Mouse (Mus musculus) stomach, embryonic 16.5 days (tissue): Measurements from ENCODE around the gene Nuak1. TPM values are rescaled to one million over a fixed set of nuclear protein-coding genes. Genes with fewer than 3 reads are reported as not detected.
A peak's percentile ranks its signal among the peaks of the same experiment; 100 is the strongest.

Experiments used
- ATAC-seq: fragments of 200-750 bp; cut with Nextera tagmentation; 2 replicates; pipeline ENCODE4 v1.8.0; 2017; ENCODE audit warnings: moderate number of reproducible peaks, moderate TSS enrichment; ENCODE audit not compliant: insufficient read depth, low FRiP score
- H3K27ac ChIP-seq: fragments of 300-500 bp; sonication (generic); 2 replicates; pipeline ENCODE4 v1.5.1; 2014; ENCODE audit warnings: low read length
- H3K27me3 ChIP-seq: fragments of 300-500 bp; sonication (generic); 2 replicates; pipeline ENCODE4 v1.6.1; 2014; ENCODE audit warnings: low read length, control low read depth, mixed read lengths; ENCODE audit not compliant: control insufficient read depth, insufficient read depth
- H3K36me3 ChIP-seq: fragments of 300-500 bp; sonication (generic); 2 replicates; pipeline ENCODE4 v1.6.1; 2014; ENCODE audit warnings: low read length; ENCODE audit not compliant: control insufficient read depth, insufficient read depth
- H3K4me1 ChIP-seq: fragments of 300-500 bp; sonication (generic); 2 replicates; pipeline ENCODE4 v1.6.1; 2014; ENCODE audit warnings: low read length, control low read depth, mixed read lengths; ENCODE audit not compliant: control insufficient read depth, insufficient read depth
- H3K4me2 ChIP-seq: fragments of 300-500 bp; sonication (generic); 2 replicates; pipeline ENCODE4 v1.6.1; 2014; ENCODE audit warnings: low read depth, low read length, mixed read lengths
- H3K4me3 ChIP-seq: fragments of 300-500 bp; sonication (generic); replicated peaks from 2 replicates; pipeline ENCODE4 v1.5.1; 2014; ENCODE audit warnings: mild to moderate bottlenecking, low read length
- H3K9ac ChIP-seq: fragments of 300-500 bp; sonication (generic); 2 replicates; pipeline ENCODE4 v1.6.1; 2014; ENCODE audit warnings: low read length
- H3K9me3 ChIP-seq: fragments of 300-500 bp; sonication (generic); replicated peaks from 2 replicates; pipeline ENCODE4 v1.6.1; 2016; ENCODE audit warnings: low read length, control low read depth; ENCODE audit not compliant: control insufficient read depth
- WGBS: fragments of 180-500 bp; shearing (Covaris S2); extraction: QIAGEN DNeasy Blood & Tissue Kit; methylation state at CpG from one replicate; pipeline ENCODE4 v1.1.7; 2014; 5-methylcytosine and 5-hydroxymethylcytosine counted together
- polyA plus RNA-seq: library from polyadenylated mRNA; unstranded; fragments of >200 nt; fragmentation: Nextera tagmentation; extraction: Ambion mirVana; gene quantifications from 2 replicates; pipeline ENCODE4 v1.2.1, GENCODE M21; 2015

The Nuak1 gene
- polyA plus RNA-seq, 1 experiment from 2014 or later: 1.1 TPM

GRCm38 (mm10) chr10:84401907-84402371 is 38.5 kb downstream of the Nuak1 start:
- Histone ChIP-seq H3K36me3 (no peaks in the 10 kb centered on the region), H3K9ac (0 out of 2 replicates have a peak overlapping the region, but pooled peaks have one; percentile 36), H3K4me2 (no peak overlapping the region), H3K4me3 (no peak overlapping the region), H3K27ac (peak overlapping the region; percentile 25; the same call in 1 of the 2 replicates), H3K4me1 (peaks cover 14% of the 10 kb centered on the region), H3K27me3 (no peaks in the 10 kb centered on the region), H3K9me3 (no peaks in the 10 kb centered on the region)
- ATAC-seq: peak; percentile 57; the same call in 1 of the 2 replicates
- 17% methylated on average over 7 of the region's 7 CpGs for WGBS

DNA sequence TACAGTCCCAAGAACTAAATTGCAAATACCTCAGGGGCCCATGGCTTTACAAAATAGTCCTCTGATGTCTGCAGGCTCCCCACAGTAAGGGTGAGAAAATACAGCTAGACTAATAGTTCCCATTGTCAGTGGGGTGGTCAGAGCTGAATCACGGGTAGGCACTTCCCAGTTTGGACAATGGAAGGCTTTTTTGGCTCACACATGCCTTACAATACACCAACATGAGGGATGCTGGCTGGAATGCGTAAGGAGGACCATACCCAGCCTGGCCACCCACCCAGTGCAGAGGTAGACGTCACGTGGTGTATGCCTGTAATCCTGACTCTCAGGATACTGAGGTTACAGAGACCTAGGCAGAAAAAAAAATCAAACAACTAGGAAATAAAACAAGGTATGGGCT is 39.2 kb downstream of the Nuak1 start:
- no peak overlapping the region for H3K9ac ChIP-seq

GRCm38 (mm10) chr10:84400037-84400681 is 40.2 kb downstream of the Nuak1 start:
- ATAC-seq: no peak
- H3K36me3 ChIP-seq: no peaks in the 10 kb centered on the region
- H3K9ac ChIP-seq: no peak overlapping the region
- peaks cover 26% of the 10 kb centered on the region for H3K4me1 ChIP-seq
- H3K4me3 ChIP-seq: no peak overlapping the region
- no peak overlapping the region for H3K4me2 ChIP-seq
- 46% methylated on average over 7 of the region's 7 CpGs for WGBS
- no peaks in the 10 kb centered on the region for H3K27me3 ChIP-seq
- H3K27ac ChIP-seq: no peak overlapping the region
- no peaks in the 10 kb centered on the region for H3K9me3 ChIP-seq

More for the DNA sequence above, 39.2 kb downstream of the Nuak1 start:
- H3K4me3 ChIP-seq: no peak overlapping the region
- no peaks in the 10 kb centered on the region for H3K36me3 ChIP-seq
- peak overlapping the region; percentile 25; the same call in 1 of the 2 replicates for H3K27ac ChIP-seq
- H3K9me3 ChIP-seq: no peaks in the 10 kb centered on the region
- WGBS: 60% methylated on average over 4 of the region's 4 CpGs
- H3K27me3 ChIP-seq: no peaks in the 10 kb centered on the region
- H3K4me2 ChIP-seq: no peak overlapping the region
- peaks cover 22% of the 10 kb centered on the region for H3K4me1 ChIP-seq
- no peak for ATAC-seq

DNA sequence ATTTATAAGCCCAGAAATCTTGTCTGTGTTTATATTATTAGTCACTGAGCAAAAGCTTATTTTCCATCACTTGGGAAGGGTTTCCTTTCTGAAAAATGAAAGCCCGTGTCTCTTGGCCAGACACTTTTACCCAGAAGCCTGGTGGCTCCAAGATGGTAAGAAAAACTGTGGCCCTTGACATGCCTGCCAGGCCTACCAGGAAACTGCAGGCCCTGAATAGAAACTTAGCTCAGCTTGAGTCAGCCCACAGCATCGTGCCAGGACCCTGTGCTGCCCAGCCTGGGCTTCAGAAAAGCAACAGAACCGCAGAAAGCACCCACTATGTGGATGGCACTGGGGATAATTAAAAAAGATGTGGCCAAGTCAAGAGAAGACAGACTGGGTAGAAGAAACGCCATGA is 43.1 kb downstream of the Nuak1 start:
- Histone ChIP-seq H3K4me2 (no peak overlapping the region), H3K36me3 (no peaks in the 10 kb centered on the region), H3K4me3 (no peak overlapping the region), H3K9ac (no peak overlapping the region; the same call in 1 of the 2 replicates), H3K27ac (peak overlapping the region; percentile 16; the same call in 1 of the 2 replicates), H3K4me1 (peaks cover 31% of the 10 kb centered on the region), H3K27me3 (no peaks in the 10 kb centered on the region), H3K9me3 (no peaks in the 10 kb centered on the region)
- no peak for ATAC-seq
- 79% methylated on average over 4 of the region's 4 CpGs for WGBS

DNA sequence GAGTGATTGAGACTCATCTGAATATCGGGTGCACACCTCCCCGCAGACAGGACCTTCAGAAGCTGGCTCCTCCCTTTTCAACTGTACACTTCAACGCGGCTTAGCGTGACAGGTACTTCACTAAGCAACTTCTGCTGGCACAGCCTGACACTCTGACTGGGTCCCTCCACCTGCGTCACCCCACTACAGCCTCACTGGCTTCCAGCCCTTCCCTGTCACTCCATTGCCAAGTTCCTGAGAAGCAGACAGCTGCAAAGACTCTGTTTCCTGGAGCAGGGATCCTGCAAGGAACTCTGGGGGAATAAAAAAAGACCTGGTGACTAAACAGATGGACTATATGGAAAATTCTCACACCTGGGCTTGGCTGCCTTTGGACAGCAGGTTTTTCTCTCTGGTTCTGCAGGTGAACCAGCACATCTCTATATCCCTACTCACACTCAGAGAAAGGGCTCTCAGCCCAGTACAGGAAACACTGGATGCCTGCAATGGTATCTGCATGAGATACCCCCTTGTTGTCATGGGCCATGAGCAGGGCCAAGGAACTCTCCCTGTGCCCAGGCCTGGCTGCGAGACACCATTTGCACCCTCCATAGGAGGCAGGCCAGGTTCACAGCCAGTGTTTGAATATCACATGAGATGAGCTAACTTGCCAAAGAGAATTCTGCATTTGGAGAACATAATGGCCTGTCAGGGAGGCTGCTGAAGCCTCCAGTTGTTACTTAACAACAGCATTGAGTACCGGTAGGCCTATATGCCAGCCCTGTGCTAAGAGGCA is 44.3 kb downstream of the Nuak1 start:
- H3K4me2 ChIP-seq: no peak overlapping the region
- H3K27me3 ChIP-seq: no peaks in the 10 kb centered on the region
- no peaks in the 10 kb centered on the region for H3K36me3 ChIP-seq
- H3K4me1 ChIP-seq: peaks cover 26% of the 10 kb centered on the region
- no peak overlapping the region for H3K9ac ChIP-seq
- no peaks in the 10 kb centered on the region for H3K9me3 ChIP-seq
- ATAC-seq: peak; percentile 61
- H3K4me3 ChIP-seq: no peak overlapping the region
- peak overlapping the region; percentile 25; the same call in 1 of the 2 replicates for H3K27ac ChIP-seq
- WGBS: 67% methylated on average over 8 of the region's 8 CpGs

DNA sequence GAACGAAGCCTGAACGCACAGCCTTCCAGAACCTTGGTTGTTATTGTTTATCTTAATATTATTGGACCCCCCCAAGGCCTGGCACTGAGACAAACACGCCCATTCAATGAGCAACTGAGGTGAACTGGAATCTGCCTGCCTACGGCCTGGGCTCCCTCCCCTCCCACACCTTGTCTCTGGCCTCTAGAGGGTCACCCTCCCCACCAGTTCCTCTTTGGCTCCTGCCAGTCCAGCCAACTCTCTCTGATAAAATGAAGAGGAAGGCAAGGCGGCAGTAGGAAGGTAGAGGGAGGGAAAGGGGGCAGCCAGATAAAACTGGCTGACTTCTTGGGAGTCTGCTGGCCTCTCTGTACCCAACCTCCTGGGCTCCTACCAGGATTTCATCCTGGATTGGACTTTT is 45.1 kb downstream of the Nuak1 start:
- WGBS: 70% methylated on average over 5 of the region's 5 CpGs
- Histone ChIP-seq H3K27me3 (no peaks in the 10 kb centered on the region), H3K4me3 (no peak overlapping the region), H3K4me1 (peaks cover 26% of the 10 kb centered on the region), H3K27ac (no peak overlapping the region), H3K4me2 (no peak overlapping the region), H3K36me3 (no peaks in the 10 kb centered on the region), H3K9me3 (no peaks in the 10 kb centered on the region), H3K9ac (no peak overlapping the region)
- ATAC-seq: no peak

- ATAC-seq: no peak
- no peak overlapping the region for H3K4me3 ChIP-seq
- H3K9ac ChIP-seq: no peak overlapping the region; the same call in 1 of the 2 replicates
- H3K27ac ChIP-seq: no peak overlapping the region
- H3K27me3 ChIP-seq: no peaks in the 10 kb centered on the region
- no peaks in the 10 kb centered on the region for H3K9me3 ChIP-seq
- H3K4me1 ChIP-seq: peaks cover 29% of the 10 kb centered on the region
- 58% methylated on average over 12 of the region's 12 CpGs for WGBS
- H3K36me3 ChIP-seq: no peaks in the 10 kb centered on the region
- H3K4me2 ChIP-seq: no peak overlapping the region
Observed at GRCm38 (mm10) chr10:84393881-84394280, 46.5 kb downstream of the Nuak1 start.

DNA sequence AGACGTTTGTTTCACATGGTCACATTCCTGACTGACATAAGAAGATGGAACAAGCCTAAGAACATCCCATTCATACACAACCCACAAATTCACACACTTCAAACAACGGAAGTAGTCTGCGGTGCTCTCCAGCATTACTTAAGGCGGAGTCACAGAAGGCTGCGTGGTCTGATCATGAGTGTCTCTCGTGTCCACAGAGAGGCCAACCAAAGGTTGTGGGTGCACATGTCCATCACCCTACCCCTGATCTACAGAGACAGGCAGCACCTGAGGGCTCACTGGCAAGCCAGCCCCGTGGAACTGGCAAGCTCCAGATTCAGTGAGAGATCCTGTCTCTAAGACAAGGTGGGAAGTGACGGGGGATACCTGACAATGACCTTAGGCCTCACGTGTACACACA is 47.0 kb downstream of the Nuak1 start:
- Histone ChIP-seq H3K9ac (no peak overlapping the region), H3K36me3 (no peaks in the 10 kb centered on the region), H3K9me3 (no peaks in the 10 kb centered on the region), H3K4me3 (no peak overlapping the region), H3K27me3 (no peaks in the 10 kb centered on the region), H3K4me2 (no peak overlapping the region), H3K27ac (no peak overlapping the region), H3K4me1 (peaks cover 34% of the 10 kb centered on the region)
- WGBS: 57% methylated on average over 9 of the region's 9 CpGs
- ATAC-seq: no peak

DNA sequence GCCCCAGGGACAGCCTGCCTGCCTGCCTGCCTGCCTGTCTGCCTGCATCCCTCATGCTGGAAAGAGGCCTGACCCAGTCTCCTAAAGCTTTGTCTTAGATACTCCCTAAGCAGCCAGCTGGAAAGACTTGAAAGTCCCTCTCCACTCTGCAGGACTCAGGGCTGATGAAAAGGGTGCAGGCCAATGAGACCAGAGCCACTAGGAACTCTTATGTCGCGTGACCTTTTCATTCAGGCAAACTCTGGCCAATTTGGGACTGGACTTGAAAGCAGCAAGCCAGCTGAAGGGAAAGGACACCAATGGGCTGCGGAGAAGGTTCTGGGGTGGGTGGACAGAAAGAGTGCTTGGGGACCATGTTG is 47.7 kb downstream of the Nuak1 start:
- no peaks in the 10 kb centered on the region for H3K36me3 ChIP-seq
- peaks cover 41% of the 10 kb centered on the region for H3K4me1 ChIP-seq
- no peak overlapping the region; the same call in 1 of the 2 replicates for H3K4me2 ChIP-seq

More for the DNA sequence above, 47.7 kb downstream of the Nuak1 start:
- Histone ChIP-seq H3K9me3 (no peaks in the 10 kb centered on the region), H3K9ac (no peak overlapping the region), H3K27ac (no peak overlapping the region), H3K4me3 (no peak overlapping the region), H3K27me3 (no peaks in the 10 kb centered on the region)
- ATAC-seq: no peak
- 86% methylated on average over 3 of the region's 3 CpGs for WGBS
